Mouse (Mus musculus) myocyte (in vitro differentiated cells): Measurements from ENCODE around the gene Ccdc87. TPM values are rescaled to one million over a fixed set of nuclear protein-coding genes. Genes with fewer than 3 reads are reported as not detected.

Experiments used
- H3K27me3 ChIP-seq: one replicate; pipeline ENCODE4 v1.6.1; 2011; ENCODE audit not compliant: control insufficient read depth, insufficient read depth, insufficient read length
- H3K36me3 ChIP-seq: one replicate; pipeline ENCODE4 v1.6.1; 2011; ENCODE audit not compliant: control insufficient read depth, insufficient read depth
- H3K4me2 ChIP-seq: one replicate; pipeline ENCODE4 v1.6.1; 2011; ENCODE audit warnings: low read depth, control low read depth
- H3K4me3 ChIP-seq: one replicate; pipeline ENCODE4 v1.5.1; 2011; ENCODE audit warnings: mild to moderate bottlenecking, control low read depth, moderate library complexity
- H3K79me2 ChIP-seq: one replicate; pipeline ENCODE4 v1.6.1; 2011; ENCODE audit not compliant: control insufficient read depth, insufficient read depth
- H3ac ChIP-seq: one replicate; pipeline ENCODE4 v1.6.1; 2011; ENCODE audit not compliant: control insufficient read depth, insufficient read length
- CEBPB ChIP-seq: IDR thresholded peaks from 2 replicates; pipeline ENCODE4 v1.6.1; 2011; ENCODE audit warnings: mild to moderate bottlenecking, moderate library complexity; ENCODE audit not compliant: poor library complexity, insufficient read depth, severe bottlenecking
- E2F4 ChIP-seq: IDR thresholded peaks from one replicate; pipeline ENCODE4 v1.6.1; 2011; ENCODE audit warnings: mild to moderate bottlenecking, control low read depth, moderate library complexity; ENCODE audit not compliant: insufficient read depth
- MAX ChIP-seq: IDR thresholded peaks from one replicate; pipeline ENCODE4 v1.6.1; 2011; ENCODE audit warnings: low read depth, mild to moderate bottlenecking, control low read depth
- MYOD1 ChIP-seq, 3 experiments: IDR thresholded peaks; one replicate each; pipeline ENCODE4 v1.6.1; 2011; ENCODE audit warnings: control low read depth in 2 of 3, low read depth in 2 of 3, mild to moderate bottlenecking in 2 of 3, moderate library complexity in 1 of 3; ENCODE audit not compliant: insufficient read length in 2 of 3, control insufficient read depth in 1 of 3
- MYOG ChIP-seq, 3 experiments: IDR thresholded peaks; one replicate each; pipeline ENCODE4 v1.6.1; 2011; ENCODE audit warnings: control low read depth in 2 of 3, low read depth in 2 of 3, mild to moderate bottlenecking in 2 of 3; ENCODE audit not compliant: insufficient read length in 2 of 3, control insufficient read depth in 1 of 3, insufficient read depth in 1 of 3
- POLR2A ChIP-seq: IDR thresholded peaks from one replicate; pipeline ENCODE4 v1.6.1; 2011; ENCODE audit warnings: low read depth, mild to moderate bottlenecking, control low read depth, moderate library complexity; ENCODE audit not compliant: insufficient read length
- POLR2AphosphoS2 ChIP-seq: IDR thresholded peaks from one replicate; pipeline ENCODE4 v1.6.1; 2011; ENCODE audit warnings: low read depth, control low read depth; ENCODE audit not compliant: insufficient read length
- REST ChIP-seq: IDR thresholded peaks from one replicate; pipeline ENCODE4 v1.6.1; 2011; ENCODE audit warnings: mild to moderate bottlenecking, control low read depth, moderate library complexity; ENCODE audit not compliant: insufficient read depth, insufficient read length
- SRF ChIP-seq: IDR thresholded peaks from one replicate; pipeline ENCODE4 v1.6.1; 2011; ENCODE audit warnings: low read depth; ENCODE audit not compliant: control insufficient read depth, insufficient read length
- TCF12 ChIP-seq: IDR thresholded peaks from one replicate; pipeline ENCODE4 v1.6.1; 2011; ENCODE audit warnings: mild to moderate bottlenecking, control low read depth; ENCODE audit not compliant: poor library complexity, insufficient read depth, severe bottlenecking
- TCF3 ChIP-seq: IDR thresholded peaks from one replicate; pipeline ENCODE4 v1.6.1; 2011; ENCODE audit warnings: low read depth, control low read depth; ENCODE audit not compliant: insufficient read length
- USF1 ChIP-seq: IDR thresholded peaks from one replicate; pipeline ENCODE4 v1.6.1; 2011; ENCODE audit warnings: low read depth, mild to moderate bottlenecking, control low read depth, moderate library complexity
- polyA plus RNA-seq: library from polyadenylated mRNA; unstranded; fragments of >200 nt; fragmentation: generic; extraction: Trizol; gene quantifications from one replicate; pipeline ENCODE4 v1.2.1, GENCODE M21; 2012; ENCODE audit warnings: missing spikeins

Ccdc87 gene
- polyA plus RNA-seq, 1 experiment = 0.04 TPM

DNA sequence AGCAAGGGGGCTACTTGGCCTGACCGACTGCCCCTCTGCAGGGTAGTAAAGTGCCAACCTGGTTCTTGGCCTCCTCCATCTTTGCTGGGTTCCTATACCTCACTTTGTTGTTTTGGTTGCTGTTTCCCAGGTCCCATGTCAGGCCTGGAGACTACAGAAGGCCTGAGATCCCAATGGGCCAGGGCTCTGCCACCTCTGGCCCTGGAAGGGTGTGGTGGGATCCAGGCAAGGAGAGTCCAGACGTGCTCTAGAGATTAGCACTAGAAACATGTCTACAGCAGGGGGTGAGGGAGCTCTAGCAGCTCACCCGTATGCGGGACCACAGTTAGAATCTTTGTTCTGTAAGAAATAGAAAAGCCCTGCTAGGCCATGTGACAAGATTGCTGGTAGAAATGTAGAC, 44.8 kb downstream of the Ccdc87 start:
- Histone ChIP-seq H3K4me2 (no peak overlapping the region), H3K36me3 (no peaks in the 10 kb centered on the region), H3ac (no peak overlapping the region), H3K79me2 (no peaks in the 10 kb centered on the region), H3K4me3 (no peak overlapping the region), H3K27me3 (no peaks in the 10 kb centered on the region)
- TF ChIP-seq MYOD1 (IDR thresholded peaks at IDR 0.05; ENCODE audit: control insufficient read depth in 1 of 3, insufficient read length in 2 of 3, low read depth in 2 of 3) (no peak), E2F4 (no peak), USF1 (no peak), TCF3 (no peak)

DNA sequence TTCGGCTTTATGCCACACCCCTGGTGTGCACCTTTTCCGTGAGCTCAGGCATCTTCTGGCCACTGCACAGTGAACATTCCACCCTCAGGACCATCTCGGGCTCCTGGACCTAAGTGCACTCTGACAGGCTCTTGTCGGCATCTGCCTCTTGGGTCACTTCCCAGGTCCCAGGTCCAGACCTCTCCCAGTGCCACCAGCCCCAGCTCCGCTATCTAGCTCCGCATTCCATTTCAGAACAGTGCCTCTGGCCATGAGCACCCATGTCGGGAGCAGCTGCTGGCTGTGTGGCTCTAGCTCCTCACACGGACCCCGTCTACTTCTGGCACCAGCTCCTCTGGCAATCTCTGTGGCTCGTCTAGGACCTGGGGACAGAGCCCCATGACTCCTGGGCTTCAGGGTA, 50.6 kb downstream of the Ccdc87 start:
- Histone ChIP-seq H3K4me2 (no peak overlapping the region), H3K4me3 (no peak overlapping the region), H3K27me3 (no peaks in the 10 kb centered on the region), H3ac (no peak overlapping the region), H3K36me3 (no peaks in the 10 kb centered on the region), H3K79me2 (no peaks in the 10 kb centered on the region)
- TF ChIP-seq REST = no peak
- no peak for TF ChIP-seq TCF12
- TF ChIP-seq POLR2AphosphoS2 = no peak

DNA sequence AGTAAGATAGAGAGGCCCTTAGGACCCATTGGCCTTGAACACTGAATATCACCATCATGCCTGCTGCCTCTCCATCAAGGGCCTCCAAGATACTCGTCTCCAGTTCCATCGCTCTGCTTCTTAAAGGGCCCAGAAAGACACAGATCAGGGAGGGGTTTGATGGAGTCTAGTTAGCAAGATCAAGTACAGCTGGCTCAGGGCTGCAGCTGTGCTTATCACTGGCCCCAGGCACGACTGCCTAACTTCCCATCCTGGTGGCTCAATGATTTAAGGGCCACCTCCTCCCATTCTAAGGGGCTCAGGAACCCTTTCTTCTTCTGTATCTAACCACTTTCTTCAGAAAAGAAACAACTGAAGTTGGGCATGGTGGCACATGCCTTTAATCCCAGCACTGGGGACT, 52.6 kb downstream of the Ccdc87 start:
- TF ChIP-seq MYOD1 (IDR thresholded peaks at IDR 0.05; ENCODE audit: control insufficient read depth in 1 of 3, insufficient read length in 2 of 3, low read depth in 2 of 3) (no peak), POLR2A (no peak), TCF12 (no peak), TCF3 (no peak), SRF (no peak), POLR2AphosphoS2 (no peak), MYOG (IDR thresholded peaks at IDR 0.05; ENCODE audit: control insufficient read depth in 1 of 3, insufficient read depth in 1 of 3, insufficient read length in 2 of 3, low read depth in 2 of 3) (no peak), CEBPB (no peak), USF1 (no peak), MAX (no peak), REST (no peak)

More for the DNA sequence above, 52.6 kb downstream of the Ccdc87 start:
- no peaks in the 10 kb centered on the region for H3K79me2 ChIP-seq
- no peaks in the 10 kb centered on the region for H3K27me3 ChIP-seq
- no peak overlapping the region for H3ac ChIP-seq
- no peak overlapping the region for H3K4me2 ChIP-seq
- no peaks in the 10 kb centered on the region for H3K36me3 ChIP-seq
- H3K4me3 ChIP-seq = no peak overlapping the region

Other genes with a start within 250 kb of the Ccdc87 start
- gene Lrfn4, start 223.7 kb upstream of the Ccdc87 start, polyA plus RNA-seq = 22.0 TPM
- 43.8 TPM for gene Rce1, start 213.7 kb upstream of the Ccdc87 start, polyA plus RNA-seq
- gene Gm960, start 140.7 kb upstream of the Ccdc87 start, polyA plus RNA-seq = 0.90 TPM
- 0.56 TPM for gene Sptbn2, start 128.2 kb upstream of the Ccdc87 start, polyA plus RNA-seq
- 4.8 TPM for gene Rbm4b, start 82.9 kb upstream of the Ccdc87 start, polyA plus RNA-seq
- gene Rbm4, start 45.5 kb upstream of the Ccdc87 start, polyA plus RNA-seq = 66.4 TPM
- 8.1 TPM for gene Gm21992, start 27.8 kb upstream of the Ccdc87 start, polyA plus RNA-seq
- gene Rbm14, start 27.7 kb upstream of the Ccdc87 start, polyA plus RNA-seq = 46.8 TPM
- gene Ccs, start within 50 bp of the Ccdc87 start, polyA plus RNA-seq = 40.4 TPM
- 6.6 TPM for gene Ctsf, start 15.8 kb downstream of the Ccdc87 start, polyA plus RNA-seq
- gene Actn3, start 38.5 kb downstream of the Ccdc87 start, polyA plus RNA-seq = 418 TPM
- gene Zdhhc24, start 39.3 kb downstream of the Ccdc87 start, polyA plus RNA-seq = 9.3 TPM
- gene Bbs1, start 67.3 kb downstream of the Ccdc87 start, polyA plus RNA-seq = 3.6 TPM
- 71.6 TPM for gene Dpp3, start 88.9 kb downstream of the Ccdc87 start, polyA plus RNA-seq
- gene Peli3, start 103.8 kb downstream of the Ccdc87 start, polyA plus RNA-seq = 0.49 TPM
- 62.6 TPM for gene Mrpl11, start 122.8 kb downstream of the Ccdc87 start, polyA plus RNA-seq
- 0.02 TPM for gene Npas4, start 150.9 kb downstream of the Ccdc87 start, polyA plus RNA-seq
- 8.7 TPM for gene Slc29a2, start 184.5 kb downstream of the Ccdc87 start, polyA plus RNA-seq
- gene B4gat1, start 199.5 kb downstream of the Ccdc87 start, polyA plus RNA-seq = 46.7 TPM
- gene AC124502.3, start 199.5 kb downstream of the Ccdc87 start, polyA plus RNA-seq = 1.6 TPM
- 45.8 TPM for gene Brms1, start 202.0 kb downstream of the Ccdc87 start, polyA plus RNA-seq
- gene Rin1, start 211.1 kb downstream of the Ccdc87 start, polyA plus RNA-seq = 63.9 TPM
- 10.4 TPM for gene Cd248, start 228.7 kb downstream of the Ccdc87 start, polyA plus RNA-seq
- gene Tmem151a, start 246.2 kb downstream of the Ccdc87 start, polyA plus RNA-seq = 10.1 TPM
- gene Yif1a, start 249.2 kb downstream of the Ccdc87 start, polyA plus RNA-seq = 115 TPM